Mouse (Mus musculus) intestine, postnatal 0 days (tissue): Measurements from ENCODE around the gene 2010111I01Rik. TPM values are rescaled to one million over a fixed set of nuclear protein-coding genes. Genes with fewer than 3 reads are reported as not detected.
"Not testable (repeated sequence)": the region's sequence is repeated elsewhere in the genome, so short reads cannot be mapped to it uniquely, and the experiment has no call there.

Source experiments
- ATAC-seq: fragments of 200-750 bp; cut with Nextera tagmentation; 2 replicates; pipeline ENCODE4 v1.8.0; 2017; ENCODE audit warnings: mild to moderate bottlenecking, moderate TSS enrichment, moderate library complexity
- H3K27ac ChIP-seq: fragments of 300-500 bp; sonication (generic); 2 replicates; pipeline ENCODE4 v1.5.1; 2014; ENCODE audit warnings: mild to moderate bottlenecking, low read depth, low read length, moderate library complexity
- H3K27me3 ChIP-seq: fragments of 300-500 bp; sonication (generic); replicated peaks from 2 replicates; pipeline ENCODE4 v1.6.1; 2014; ENCODE audit warnings: low read length, mixed read lengths; ENCODE audit not compliant: control insufficient read depth, insufficient read depth
- H3K36me3 ChIP-seq: fragments of 300-500 bp; sonication (generic); 2 replicates; pipeline ENCODE4 v1.6.1; 2014; ENCODE audit warnings: mild to moderate bottlenecking, moderate library complexity; ENCODE audit not compliant: control insufficient read depth, insufficient read depth
- H3K4me1 ChIP-seq: fragments of 300-500 bp; sonication (generic); replicated peaks from 2 replicates; pipeline ENCODE4 v1.6.1; 2014; ENCODE audit warnings: antibody characterized with exemption, low read length, mixed read lengths; ENCODE audit not compliant: control insufficient read depth, insufficient read depth
- H3K4me2 ChIP-seq: fragments of 300-500 bp; sonication (generic); replicated peaks from 2 replicates; pipeline ENCODE4 v1.6.1; 2014; ENCODE audit warnings: low read depth, mild to moderate bottlenecking, moderate library complexity
- H3K4me3 ChIP-seq: fragments of 300-500 bp; sonication (generic); 2 replicates; pipeline ENCODE4 v1.5.1; 2014; ENCODE audit warnings: low read depth, low read length
- H3K9ac ChIP-seq: fragments of 300-500 bp; sonication (generic); 2 replicates; pipeline ENCODE4 v1.6.1; 2014; ENCODE audit warnings: mild to moderate bottlenecking, low read depth, low read length
- H3K9me3 ChIP-seq: fragments of 300-500 bp; sonication (generic); 2 replicates; pipeline ENCODE4 v1.6.1; 2016; ENCODE audit warnings: mixed run types; ENCODE audit not compliant: control insufficient read depth
- CTCF ChIP-seq: sonication (generic); IDR thresholded peaks from 2 replicates; pipeline ENCODE4 v1.5.1; 2016; ENCODE audit warnings: low read depth, mild to moderate bottlenecking, control low read depth, antibody characterized with exemption, moderate library complexity
- WGBS: fragments of 180-500 bp; shearing (Covaris S2); extraction: QIAGEN DNeasy Blood & Tissue Kit; methylation state at CpG from one replicate; pipeline ENCODE4 v1.1.7; 2014; 5-methylcytosine and 5-hydroxymethylcytosine counted together
- polyA plus RNA-seq: library from polyadenylated mRNA; unstranded; fragments of >200 nt; fragmentation: Nextera tagmentation; extraction: Ambion mirVana; gene quantifications from 2 replicates; pipeline ENCODE4 v1.2.1, GENCODE M21; 2015

The 2010111I01Rik gene
- polyA plus RNA-seq, 1 experiment from 2014 or later: 72.7 TPM

GRCm38 (mm10) chr13:63080823-63081222 is 116.1 kb downstream of the 2010111I01Rik start:
- no peaks in the 10 kb centered on the region for H3K4me1 ChIP-seq
- no peak for TF ChIP-seq CTCF
- 79% methylated on average over 2 of the region's 2 CpGs for WGBS

GRCm38 (mm10) chr13:63082555-63083136 is 118.0 kb downstream of the 2010111I01Rik start:
- TF ChIP-seq CTCF: 0 out of 2 replicates have a peak, but pooled peaks have one; percentile 11
- H3K27ac ChIP-seq: no peak overlapping the region
- peak; percentile 75 for ATAC-seq
- no peak overlapping the region for H3K4me3 ChIP-seq
- no peaks in the 10 kb centered on the region for H3K4me1 ChIP-seq
- no peaks in the 10 kb centered on the region for H3K9me3 ChIP-seq
- H3K9ac ChIP-seq: no peak overlapping the region
- no peak overlapping the region for H3K4me2 ChIP-seq
- WGBS: 38% methylated on average over 5 of the region's 5 CpGs
- H3K27me3 ChIP-seq: no peaks in the 10 kb centered on the region
- H3K36me3 ChIP-seq: no peaks in the 10 kb centered on the region

More at GRCm38 (mm10) chr13:63080823-63081222, 116.1 kb downstream of the 2010111I01Rik start:
- H3K4me2 ChIP-seq: no peak overlapping the region
- no peak overlapping the region for H3K4me3 ChIP-seq
- no peak overlapping the region for H3K9ac ChIP-seq
- no peaks in the 10 kb centered on the region for H3K27me3 ChIP-seq
- H3K36me3 ChIP-seq: no peaks in the 10 kb centered on the region
- H3K9me3 ChIP-seq: no peaks in the 10 kb centered on the region
- no peak overlapping the region for H3K27ac ChIP-seq
- no peak for ATAC-seq

- not testable (repeated sequence) for H3K4me2 ChIP-seq, H3K36me3 ChIP-seq, H3K9me3 ChIP-seq, H3K9ac ChIP-seq, H3K27ac ChIP-seq, H3K4me3 ChIP-seq, H3K4me1 ChIP-seq, H3K27me3 ChIP-seq
- WGBS: 60% methylated on average over 7 of the region's 7 CpGs
- peak; percentile 76 for ATAC-seq
Measured at GRCm38 (mm10) chr13:63083139-63083538, 118.4 kb downstream of the 2010111I01Rik start.

- H3K4me1 ChIP-seq: no peaks in the 10 kb centered on the region
- H3K36me3 ChIP-seq: no peaks in the 10 kb centered on the region
- WGBS: 82% methylated on average over 8 of the region's 8 CpGs
- H3K4me3 ChIP-seq: no peak overlapping the region
- no peak overlapping the region for H3K9ac ChIP-seq
- no peaks in the 10 kb centered on the region for H3K9me3 ChIP-seq
- no peak for TF ChIP-seq CTCF
- no peaks in the 10 kb centered on the region for H3K27me3 ChIP-seq
- no peak for ATAC-seq
- H3K4me2 ChIP-seq: no peak overlapping the region
- H3K27ac ChIP-seq: no peak overlapping the region
Measured at GRCm38 (mm10) chr13:63083663-63084062, 119.0 kb downstream of the 2010111I01Rik start.

DNA sequence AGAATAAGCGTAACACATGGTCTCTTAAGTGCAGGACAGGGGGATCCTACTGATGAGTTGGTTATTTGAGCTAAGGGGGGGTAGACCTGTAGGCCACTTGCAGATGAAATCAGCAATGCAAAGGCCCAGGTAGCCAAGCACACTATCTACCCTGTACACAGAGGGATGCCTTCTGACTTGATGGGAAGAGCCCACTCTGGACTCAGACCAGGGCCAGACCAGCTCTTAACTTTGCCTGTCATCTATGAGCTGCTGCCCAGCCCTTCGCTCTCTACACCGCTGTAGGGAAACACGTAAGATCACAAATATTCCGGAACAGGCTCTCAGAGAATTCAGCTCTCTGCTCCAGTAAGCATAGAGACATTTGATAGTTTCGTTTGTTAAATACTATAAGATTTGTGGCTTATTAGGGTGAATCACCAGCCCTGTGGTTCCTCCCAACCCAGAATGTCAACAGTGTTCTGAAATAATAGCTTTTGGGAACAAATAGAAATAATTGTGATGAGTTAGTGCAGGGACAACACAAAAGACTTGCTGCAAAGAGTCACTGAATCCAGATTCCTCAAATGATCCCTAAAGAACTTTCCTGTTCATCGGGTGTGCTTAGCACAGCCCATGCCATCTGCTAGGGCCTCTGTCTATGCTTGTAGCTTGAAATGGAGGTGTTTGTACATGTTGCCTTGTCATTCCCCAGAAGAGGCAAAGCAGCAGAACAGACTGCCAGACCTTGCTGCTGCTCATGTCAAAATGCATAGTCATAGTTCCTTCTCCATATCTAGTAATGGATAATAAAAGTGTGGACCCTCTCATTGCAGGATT is 123.4 kb downstream of the 2010111I01Rik start:
- no peaks in the 10 kb centered on the region for H3K27me3 ChIP-seq
- no peak overlapping the region for H3K4me2 ChIP-seq
- 0 out of 2 replicates have a peak, but pooled peaks cover 5% of the 10 kb centered on the region for H3K4me1 ChIP-seq
- 87% methylated on average over 7 of the region's 7 CpGs for WGBS
- H3K27ac ChIP-seq: no peak overlapping the region
- no peak for TF ChIP-seq CTCF
- no peak for ATAC-seq
- H3K9ac ChIP-seq: no peak overlapping the region
- H3K36me3 ChIP-seq: no peaks in the 10 kb centered on the region
- H3K9me3 ChIP-seq: no peaks in the 10 kb centered on the region
- H3K4me3 ChIP-seq: no peak overlapping the region

DNA sequence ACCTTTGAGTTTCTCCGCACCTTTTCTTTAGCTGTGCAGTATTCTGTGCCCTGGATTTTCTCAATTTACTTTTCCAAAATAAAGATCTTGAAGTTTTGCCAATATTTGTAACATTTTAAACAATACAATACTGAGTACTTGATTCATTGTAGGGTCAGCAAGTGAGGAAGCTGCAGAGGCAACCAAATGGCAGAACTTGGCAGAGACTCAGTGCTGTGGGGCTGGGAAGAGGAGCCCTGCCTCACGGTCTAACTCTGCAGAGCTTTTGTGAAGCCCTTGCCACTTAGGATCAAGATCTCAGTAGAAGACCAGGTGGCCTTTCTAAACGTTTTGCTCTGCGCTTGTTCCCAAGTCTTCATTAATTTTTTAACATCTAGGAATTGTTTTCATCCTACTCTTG is 124.8 kb downstream of the 2010111I01Rik start:
- WGBS: 64% methylated on average over 4 of the region's 4 CpGs

More for the DNA sequence above, 124.8 kb downstream of the 2010111I01Rik start:
- H3K9me3 ChIP-seq: no peaks in the 10 kb centered on the region
- no peak for ATAC-seq
- H3K4me2 ChIP-seq: no peak overlapping the region
- no peak overlapping the region for H3K27ac ChIP-seq
- H3K36me3 ChIP-seq: no peaks in the 10 kb centered on the region
- no peak overlapping the region for H3K9ac ChIP-seq
- no peak overlapping the region for H3K4me3 ChIP-seq
- no peaks in the 10 kb centered on the region for H3K27me3 ChIP-seq
- TF ChIP-seq CTCF: no peak
- peaks cover 7% of the 10 kb centered on the region; the same call in 1 of the 2 replicates for H3K4me1 ChIP-seq
